Mouse (Mus musculus): ENCODE results near the gene Cpn1. TPM values are rescaled to one million over a fixed set of nuclear protein-coding genes. Genes with fewer than 3 reads are reported as not detected.

Gene Cpn1
- total and polyA plus RNA-seq, 2 experiments from 2014 or later = 0.12 TPM; not detected in 1

- no peaks in the 10 kb centered on the region for H3K36me3 ChIP-seq (replicated peaks; ENCODE audit: control insufficient read depth, insufficient read depth, low read length)
- H3K4me3 ChIP-seq (ENCODE audit: low read depth, low read length) = peak overlapping the region; percentile 8; the same call in 1 of the 2 replicates
- ATAC-seq (ENCODE audit: insufficient read depth, low read depth) (no peak), DNase-seq (ENCODE audit: low spot score) (no peak)
- WGBS = 67% methylated on average over 2 of the region's 2 CpGs
- no peak overlapping the region for H3K27ac ChIP-seq (ENCODE audit: low read depth)
- H3K9ac ChIP-seq (replicated peaks; ENCODE audit: low read depth, low read length) = no peak overlapping the region
- H3K4me1 ChIP-seq (ENCODE audit: control insufficient read depth, insufficient read depth) = peaks cover 36% of the 10 kb centered on the region
- no peaks in the 10 kb centered on the region for H3K27me3 ChIP-seq (ENCODE audit: control insufficient read depth, insufficient read depth, low read length)
- H3K4me2 ChIP-seq (ENCODE audit: low read depth, low read length) = peak overlapping the region; percentile 39
- TF ChIP-seq EP300 (IDR thresholded peaks at IDR 0.05; ENCODE audit: low read depth) = no peak
- TF ChIP-seq CTCF (IDR thresholded peaks at IDR 0.05; ENCODE audit: low read depth) = no peak
- H3K9me3 ChIP-seq (replicated peaks; ENCODE audit: control insufficient read depth, low read length) = no peaks in the 10 kb centered on the region
Observed at GRCm38 (mm10) chr19:43917406-43917691, 69.0 kb downstream of the Cpn1 start.

- Histone ChIP-seq H3K36me3 (replicated peaks; ENCODE audit: control insufficient read depth, insufficient read depth, low read length) (peaks cover 5% of the 10 kb centered on the region; the same call in 1 of the 2 replicates), H3K4me1 (ENCODE audit: control insufficient read depth, insufficient read depth) (peaks cover 36% of the 10 kb centered on the region), H3K27me3 (ENCODE audit: control insufficient read depth, insufficient read depth, low read length) (no peaks in the 10 kb centered on the region), H3K27ac (ENCODE audit: low read depth) (no peak overlapping the region), H3K9me3 (replicated peaks; ENCODE audit: control insufficient read depth, low read length) (no peaks in the 10 kb centered on the region), H3K4me2 (ENCODE audit: low read depth, low read length) (peak overlapping the region; percentile 39), H3K4me3 (ENCODE audit: low read depth, low read length) (peak overlapping the region; percentile 8; the same call in 1 of the 2 replicates), H3K9ac (replicated peaks; ENCODE audit: low read depth, low read length) (no peak overlapping the region)
- TF ChIP-seq CTCF (IDR thresholded peaks at IDR 0.05; ENCODE audit: low read depth) = no peak
- no peak for TF ChIP-seq EP300 (IDR thresholded peaks at IDR 0.05; ENCODE audit: low read depth)
- no peak for DNase-seq (ENCODE audit: low spot score)
- ATAC-seq (ENCODE audit: insufficient read depth, low read depth) = peak; percentile 52; the same call in 1 of the 2 replicates
- 32% methylated on average over 21 of the region's 21 CpGs for WGBS
Observed at GRCm38 (mm10) chr19:43916586-43917405, 69.6 kb downstream of the Cpn1 start.

- DNase-seq (ENCODE audit: low spot score) = no peak
- peaks cover 15% of the 10 kb centered on the region for H3K36me3 ChIP-seq (replicated peaks; ENCODE audit: control insufficient read depth, insufficient read depth, low read length)
- peaks cover 24% of the 10 kb centered on the region for H3K4me1 ChIP-seq (ENCODE audit: control insufficient read depth, insufficient read depth)
- no peak overlapping the region for H3K4me2 ChIP-seq (ENCODE audit: low read depth, low read length)
- H3K9ac ChIP-seq (replicated peaks; ENCODE audit: low read depth, low read length) = no peak overlapping the region
- no peaks in the 10 kb centered on the region for H3K9me3 ChIP-seq (replicated peaks; ENCODE audit: control insufficient read depth, low read length)
- ATAC-seq (ENCODE audit: insufficient read depth, low read depth) = no peak
- no peak overlapping the region for H3K27ac ChIP-seq (ENCODE audit: low read depth)
- TF ChIP-seq EP300 (IDR thresholded peaks at IDR 0.05; ENCODE audit: low read depth) (no peak), CTCF (IDR thresholded peaks at IDR 0.05; ENCODE audit: low read depth) (no peak)
- no peak overlapping the region for H3K4me3 ChIP-seq (ENCODE audit: low read depth, low read length)
- WGBS = 77% methylated on average over 9 of the region's 9 CpGs
- H3K27me3 ChIP-seq (ENCODE audit: control insufficient read depth, insufficient read depth, low read length) = no peaks in the 10 kb centered on the region
Observed at GRCm38 (mm10) chr19:43915431-43915830, 70.9 kb downstream of the Cpn1 start.

GRCm38 (mm10) chr19:43914986-43915385 lies 71.4 kb downstream of the Cpn1 start:
- Histone ChIP-seq H3K9me3 (replicated peaks; ENCODE audit: control insufficient read depth, low read length) (no peaks in the 10 kb centered on the region), H3K4me3 (ENCODE audit: low read depth, low read length) (no peak overlapping the region), H3K36me3 (replicated peaks; ENCODE audit: control insufficient read depth, insufficient read depth, low read length) (peaks cover 19% of the 10 kb centered on the region), H3K4me2 (ENCODE audit: low read depth, low read length) (no peak overlapping the region), H3K27ac (ENCODE audit: low read depth) (no peak overlapping the region), H3K4me1 (ENCODE audit: control insufficient read depth, insufficient read depth) (peaks cover 21% of the 10 kb centered on the region), H3K9ac (replicated peaks; ENCODE audit: low read depth, low read length) (no peak overlapping the region), H3K27me3 (ENCODE audit: control insufficient read depth, insufficient read depth, low read length) (no peaks in the 10 kb centered on the region)
- DNase-seq (ENCODE audit: low spot score) = no peak
- 85% methylated on average over 9 of the region's 9 CpGs for WGBS
- TF ChIP-seq CTCF (IDR thresholded peaks at IDR 0.05; ENCODE audit: low read depth) (no peak), EP300 (IDR thresholded peaks at IDR 0.05; ENCODE audit: low read depth) (no peak)
- no peak for ATAC-seq (ENCODE audit: insufficient read depth, low read depth)

- DNase-seq (ENCODE audit: low spot score) (no peak), ATAC-seq (ENCODE audit: insufficient read depth, low read depth) (no peak)
- H3K4me2 ChIP-seq (ENCODE audit: low read depth, low read length) = no peak overlapping the region
- no peak overlapping the region for H3K9ac ChIP-seq (replicated peaks; ENCODE audit: low read depth, low read length)
- 61% methylated on average over 4 of the region's 4 CpGs for WGBS
- no peak overlapping the region for H3K4me3 ChIP-seq (ENCODE audit: low read depth, low read length)
- H3K9me3 ChIP-seq (replicated peaks; ENCODE audit: control insufficient read depth, low read length) = no peaks in the 10 kb centered on the region
- no peaks in the 10 kb centered on the region for H3K27me3 ChIP-seq (ENCODE audit: control insufficient read depth, insufficient read depth, low read length)
- H3K27ac ChIP-seq (ENCODE audit: low read depth) = no peak overlapping the region
- no peak for TF ChIP-seq EP300 (IDR thresholded peaks at IDR 0.05; ENCODE audit: low read depth)
- TF ChIP-seq CTCF (IDR thresholded peaks at IDR 0.05; ENCODE audit: low read depth) = no peak
- H3K36me3 ChIP-seq (replicated peaks; ENCODE audit: control insufficient read depth, insufficient read depth, low read length) = peaks cover 35% of the 10 kb centered on the region
- peaks cover 18% of the 10 kb centered on the region for H3K4me1 ChIP-seq (ENCODE audit: control insufficient read depth, insufficient read depth)
Observed at GRCm38 (mm10) chr19:43912775-43913486, 73.4 kb downstream of the Cpn1 start.

Measured in heart, postnatal 0 days (tissue).